Mouse (Mus musculus): ENCODE measurements around the gene P2rx3. TPM values are rescaled to one million over a fixed set of nuclear protein-coding genes. Genes with fewer than 3 reads are reported as not detected.

The P2rx3 gene
- polyA plus RNA-seq (2012) = 0.05 and 0.34 TPM in 2 replicates

DNA sequence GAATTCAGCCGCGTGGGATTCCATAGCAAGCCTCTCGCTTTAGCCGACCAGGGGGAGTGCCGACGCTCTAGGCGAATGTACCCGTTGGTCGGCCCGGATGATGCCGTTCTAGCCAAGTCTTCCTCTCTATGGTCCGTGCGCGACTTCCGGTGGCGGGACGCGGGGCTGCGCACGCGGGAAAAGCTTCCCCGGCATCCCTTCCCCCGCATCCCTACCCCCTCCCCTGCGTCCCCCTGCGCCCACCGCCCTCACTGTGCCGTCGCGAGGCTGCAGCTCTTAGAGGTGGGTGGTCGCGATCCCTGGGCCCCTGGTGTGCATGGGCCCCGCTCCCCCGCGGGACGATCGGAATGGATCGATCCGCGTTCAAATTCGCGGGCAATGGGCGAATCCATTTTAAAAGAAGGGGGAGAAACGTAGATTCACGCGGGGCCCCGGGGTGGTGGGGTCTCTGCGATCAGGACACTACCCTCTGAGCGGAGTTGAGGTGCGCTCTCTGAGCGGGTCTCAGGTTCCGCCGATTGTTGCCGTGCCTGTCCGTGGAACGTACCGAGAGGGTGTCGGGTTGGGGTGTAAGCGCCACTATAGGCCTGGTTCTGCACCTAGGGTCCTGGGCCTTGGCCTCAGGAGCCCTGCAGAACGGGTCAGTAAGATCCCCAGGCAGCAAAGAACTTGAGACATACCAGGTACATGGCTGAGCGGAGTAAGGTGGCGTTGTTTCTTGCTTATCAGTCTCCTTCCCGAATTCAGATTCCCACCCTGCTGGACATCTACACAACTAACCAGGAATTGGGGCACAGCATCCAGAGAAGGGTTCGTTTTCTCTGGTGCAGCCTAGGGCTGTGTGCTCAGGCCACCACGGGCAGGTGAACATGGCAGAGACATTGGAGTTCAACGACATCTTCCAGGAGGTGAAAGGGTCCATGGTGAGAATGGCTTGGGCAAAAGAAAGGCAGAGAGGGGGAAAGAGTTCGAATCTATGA, at the start of gene P2rx3, which contains the start of gene Ssrp1:
Gene P2rx3 (minus strand): TSS at position 416 of the 980 bp plus-strand sequence.
Gene Ssrp1 (plus strand): TSS at position 188 of the 980 bp plus-strand sequence.

DNA sequence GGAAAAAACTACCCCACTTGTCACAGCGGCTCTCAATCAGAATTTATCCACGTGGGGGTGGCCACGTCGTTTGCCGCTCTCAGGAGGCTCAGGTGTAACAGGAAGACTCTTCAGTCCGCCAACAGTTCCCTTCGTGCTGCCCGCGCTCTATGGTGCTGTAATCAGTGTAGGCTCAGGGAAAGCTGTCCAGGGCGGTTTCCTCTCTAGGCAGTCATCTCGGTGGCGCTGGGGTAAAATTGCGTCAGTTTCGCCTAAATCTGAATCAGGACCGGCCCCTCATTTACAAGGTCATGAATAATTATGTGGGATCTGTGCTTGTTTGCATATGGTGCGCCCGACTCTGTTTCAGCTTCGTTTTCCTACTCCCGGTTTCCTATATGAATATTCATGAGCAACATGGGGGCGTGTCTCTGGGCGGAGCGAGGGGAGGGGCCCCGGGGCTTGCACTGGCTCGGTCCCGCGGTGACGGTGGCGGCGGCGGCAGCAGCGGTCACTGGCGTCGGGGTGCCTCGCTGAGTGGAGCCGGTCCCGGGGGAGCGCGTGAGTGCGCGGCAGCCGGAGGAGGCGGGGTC, 10.4 kb upstream of the P2rx3 start, which contains the start of gene Tnks1bp1:
Gene Tnks1bp1 (plus strand): TSS at position 427 of the 572 bp plus-strand sequence.

DNA sequence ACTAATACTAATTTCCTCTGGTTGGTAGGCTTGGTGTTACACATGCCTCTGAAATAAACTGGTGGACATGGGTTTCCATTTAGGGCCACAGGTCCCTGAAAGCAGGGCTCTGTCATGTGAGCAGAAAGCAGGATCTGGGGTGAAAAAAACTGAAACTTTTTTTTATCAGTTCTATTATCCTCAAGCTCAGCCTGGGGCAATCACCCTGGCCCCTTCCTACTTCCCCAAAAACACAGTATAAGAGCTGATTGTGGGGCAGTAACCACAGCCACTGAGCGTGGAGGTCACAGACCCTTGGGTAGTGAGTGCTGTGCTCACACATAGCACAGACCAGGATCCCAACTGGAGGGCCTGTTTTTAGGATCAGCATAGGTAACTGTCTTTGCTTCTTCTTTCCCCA, 49.3 kb downstream of the P2rx3 start, which contains the start of gene Prg3:
Gene Prg3 (plus strand): TSS at position 286 of the 400 bp plus-strand sequence.

DNA sequence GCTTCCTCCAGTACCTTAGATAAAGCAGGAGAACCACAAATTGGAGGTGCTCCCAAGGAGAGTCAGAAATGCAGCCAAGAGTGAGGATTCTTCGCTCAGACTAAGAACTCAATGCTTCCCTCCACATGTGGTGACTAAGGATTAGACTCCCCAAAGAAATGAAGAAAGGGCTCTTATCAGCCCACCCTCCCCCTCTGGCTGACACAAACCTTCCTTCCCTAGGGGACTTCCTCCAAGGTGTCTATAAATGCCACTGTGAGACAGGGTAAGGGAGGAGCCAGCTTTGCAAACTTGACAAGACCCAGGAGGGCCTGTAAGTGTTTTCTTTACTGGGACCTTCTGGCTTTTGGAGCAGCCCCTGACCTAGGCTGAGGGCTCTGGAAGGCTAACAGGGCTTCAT, 57.1 kb downstream of the P2rx3 start, which contains the start of gene Prg2:
Gene Prg2 (plus strand): TSS at position 274 of the 400 bp plus-strand sequence.

Other genes with a start within 250 kb of the P2rx3 start
- 2.9 and 4.4 TPM in 2 replicates for gene Ube2l6, start 238.6 kb downstream of the P2rx3 start, polyA plus RNA-seq (2012)
- gene Smtnl1, start 214.8 kb downstream of the P2rx3 start, polyA plus RNA-seq (2012) = 0.05 TPM in 1 of 2 replicates, not detected in the other
- 9.2 and 12.0 TPM in 2 replicates for gene Timm10, start 210.5 kb downstream of the P2rx3 start, polyA plus RNA-seq (2012)
- 7.4 and 11.5 TPM in 2 replicates for gene Slc43a1, start 198.6 kb downstream of the P2rx3 start, polyA plus RNA-seq (2012)
- gene Rtn4rl2, start 150.8 kb downstream of the P2rx3 start, polyA plus RNA-seq (2012) = 0.15 and 0.41 TPM in 2 replicates
- gene Slc43a3, start 100.9 kb downstream of the P2rx3 start, polyA plus RNA-seq (2012) = 18.9 and 19.3 TPM in 2 replicates
- gene Prg2, start 57.0 kb downstream of the P2rx3 start, polyA plus RNA-seq (2012) = 16.9 and 25.8 TPM in 2 replicates
- 14.2 and 18.5 TPM in 2 replicates for gene Prg3, start 49.2 kb downstream of the P2rx3 start, polyA plus RNA-seq (2012)
- gene Ssrp1, start 228 bp downstream of the P2rx3 start, polyA plus RNA-seq (2012) = 51.3 and 87.3 TPM in 2 replicates
- 4.4 and 5.1 TPM in 2 replicates for gene Tnks1bp1, start 10.6 kb upstream of the P2rx3 start, polyA plus RNA-seq (2012)
- 0.03 TPM in 2 replicates for gene Aplnr, start 98.8 kb upstream of the P2rx3 start, polyA plus RNA-seq (2012)
- 0.02 TPM in 1 of 2 replicates, not detected in the other for gene Lrrc55, start 159.7 kb upstream of the P2rx3 start, polyA plus RNA-seq (2012)